Mouse (Mus musculus) frontal cortex, postnatal 36 days (tissue): ENCODE data around the gene Shb.

ENCODE experiments used
- DNase-seq, 2 experiments: peaks; one replicate each; pipeline ENCODE4 v3.0.0; 2022; ENCODE audit warnings: low spot score in 2 of 2

Shb gene

DNA sequence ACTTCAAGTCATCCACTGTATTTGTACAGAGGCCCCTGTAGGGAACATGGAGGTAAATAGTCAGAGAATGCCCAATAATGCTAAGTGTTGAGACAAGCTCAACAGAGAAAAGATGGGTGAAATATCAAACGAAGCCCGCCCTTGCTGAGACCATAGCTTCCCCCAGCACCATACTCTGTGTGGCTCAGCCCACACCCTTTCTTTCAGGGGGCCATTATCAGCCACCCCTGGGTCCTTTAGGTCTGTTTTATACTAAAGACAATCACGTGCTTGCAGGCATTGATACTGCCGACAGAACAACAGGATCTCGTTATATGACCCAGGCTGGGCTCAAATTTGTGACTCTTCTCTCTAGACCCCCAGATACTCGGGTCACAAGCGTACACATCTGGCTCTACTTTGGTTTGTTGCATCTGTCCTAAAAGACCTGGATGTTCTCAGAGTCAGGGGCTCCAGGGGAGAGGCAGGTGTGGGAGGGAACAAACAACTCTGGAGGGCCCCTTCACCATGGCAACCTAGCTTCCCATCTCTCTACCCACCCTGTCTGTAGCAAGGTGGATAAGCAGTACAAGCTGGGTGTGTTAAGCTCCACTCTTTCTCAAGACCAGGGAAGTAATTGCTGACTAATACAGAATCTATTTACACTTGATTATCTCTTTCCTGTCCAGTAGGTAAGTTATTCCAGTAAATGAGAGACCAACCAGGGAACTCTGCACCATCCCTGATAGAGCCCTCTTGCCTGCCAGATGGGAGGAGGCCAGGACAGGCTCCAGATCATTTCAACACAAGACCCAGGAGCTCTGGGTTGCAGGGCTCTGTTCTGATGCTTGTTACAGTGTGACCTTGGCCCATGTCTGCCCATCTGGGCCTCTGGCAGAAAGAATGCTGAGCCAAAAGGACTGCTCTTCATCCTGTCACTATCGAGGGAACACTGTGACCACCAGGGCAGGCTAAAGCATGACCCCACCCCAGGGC is 48.7 kb downstream of the Shb start:
- no peak for DNase-seq

DNA sequence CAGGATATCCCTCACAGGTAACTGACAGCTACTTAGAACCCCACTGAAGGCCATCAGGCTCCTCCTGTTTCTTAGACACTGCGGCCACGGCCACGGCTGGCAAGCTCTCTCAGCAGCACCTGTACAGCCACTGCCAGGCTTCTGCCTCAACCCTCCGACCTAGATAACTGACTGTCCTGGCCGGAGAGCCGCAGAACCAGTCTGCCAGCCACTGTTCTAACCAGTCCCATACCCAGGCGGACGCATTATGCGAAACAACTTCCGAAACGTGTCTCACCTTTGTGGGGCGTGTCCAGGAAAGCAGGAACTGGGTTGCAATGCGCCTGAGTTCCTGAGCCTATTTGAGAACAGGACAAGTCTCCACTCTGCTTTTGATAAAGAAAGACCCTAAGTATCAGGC is 50.0 kb downstream of the Shb start:
- DNase-seq: no peak

DNA sequence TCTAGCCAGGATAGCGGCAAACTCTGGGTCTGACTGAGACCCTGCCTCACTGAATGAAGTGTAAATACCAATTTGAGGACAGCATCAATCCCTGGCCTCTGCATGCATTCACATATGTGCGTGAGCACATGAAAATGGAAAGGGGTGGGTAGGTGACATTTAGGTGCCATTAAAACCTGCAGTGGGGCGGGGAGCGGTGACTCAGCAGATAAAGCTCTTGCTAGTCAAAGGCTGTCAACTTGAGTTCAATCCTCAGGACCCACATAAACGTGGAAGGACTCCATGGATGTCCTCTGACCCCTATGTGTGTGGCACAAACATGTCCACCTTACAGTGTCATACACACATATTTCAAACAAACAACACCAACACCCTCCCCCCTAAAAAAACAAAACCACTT is 50.8 kb downstream of the Shb start:
- DNase-seq: no peak

DNA sequence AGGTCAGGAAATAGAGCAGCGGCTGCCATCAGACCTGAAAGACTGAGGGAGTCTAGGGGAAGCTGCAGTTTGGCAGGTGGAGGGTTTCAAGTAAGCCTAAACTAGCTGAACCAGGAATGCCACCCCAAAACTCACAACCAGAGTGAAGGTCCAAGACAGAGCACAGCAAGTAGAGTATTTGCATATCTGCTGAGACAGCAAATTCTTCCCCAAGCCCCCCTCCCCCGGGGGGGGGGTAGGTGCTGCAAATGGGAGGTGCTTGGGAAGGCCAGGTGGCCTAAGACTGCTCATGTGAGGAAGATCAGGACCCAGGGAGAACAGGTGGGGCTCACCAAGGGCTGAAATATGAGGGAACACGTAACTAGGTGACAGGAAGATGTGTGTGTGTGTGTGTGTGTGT is 51.7 kb downstream of the Shb start:
- DNase-seq: no peak

DNA sequence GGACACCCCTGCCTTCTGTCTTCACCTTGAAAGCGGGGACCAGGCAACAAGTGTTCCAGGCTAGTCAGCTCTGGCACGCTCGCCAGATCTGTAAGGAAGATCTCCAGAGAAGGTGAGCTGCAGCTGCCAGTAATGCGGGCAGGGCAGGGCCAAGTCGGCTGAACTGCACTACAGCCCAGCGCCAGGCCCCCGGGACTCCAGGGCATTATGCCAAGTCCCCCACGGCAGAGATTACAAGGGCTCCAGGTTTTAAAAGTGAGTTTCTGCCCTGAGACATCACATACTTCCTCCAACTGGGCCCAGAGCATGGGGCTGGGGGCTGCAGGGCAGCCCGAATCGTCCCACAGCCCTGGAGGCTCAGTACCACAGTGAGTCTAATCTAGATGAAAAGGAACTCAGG is 52.8 kb downstream of the Shb start:
- DNase-seq: no peak

DNA sequence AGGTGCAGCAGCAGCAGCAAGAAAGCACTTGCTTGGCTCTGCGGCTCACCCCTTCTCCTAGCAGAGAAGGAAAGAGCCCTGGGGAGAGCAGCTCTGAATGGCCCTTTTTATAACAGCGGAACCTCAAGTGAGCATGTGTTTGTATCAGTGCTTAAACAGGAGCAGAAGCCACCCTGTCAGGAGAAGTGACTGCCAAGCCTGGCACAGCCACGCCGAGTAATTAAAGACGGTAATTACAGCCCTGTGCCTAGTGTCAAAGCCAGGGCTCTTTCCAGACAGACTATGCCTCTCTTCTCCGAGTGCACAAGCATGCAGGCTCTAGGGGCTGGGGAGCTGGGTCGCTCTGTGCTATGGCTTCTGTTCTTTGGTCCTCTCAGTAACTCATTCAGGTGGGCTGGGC is 54.1 kb downstream of the Shb start:
- peak in 1 of 2 experiments; percentile 58 for DNase-seq

DNA sequence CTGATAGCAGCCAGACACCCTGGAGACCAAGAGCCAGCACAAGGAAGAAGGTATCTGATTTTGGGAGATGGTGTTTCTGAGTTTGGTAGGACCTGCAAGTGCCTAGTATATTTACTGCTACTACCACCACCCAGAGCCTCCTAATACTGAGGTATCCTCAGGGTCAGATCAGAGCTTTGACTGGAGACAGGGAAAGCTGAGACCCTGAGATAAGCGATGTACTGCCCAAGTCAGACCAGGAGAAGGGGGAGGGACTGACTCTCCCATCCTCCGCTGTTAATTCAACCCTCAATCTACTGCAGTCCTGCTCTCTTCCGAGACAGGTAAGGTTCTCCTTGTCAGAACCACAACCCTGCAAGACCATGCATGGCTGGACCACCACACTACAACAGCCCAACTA is 55.2 kb downstream of the Shb start:
- DNase-seq: no peak

DNA sequence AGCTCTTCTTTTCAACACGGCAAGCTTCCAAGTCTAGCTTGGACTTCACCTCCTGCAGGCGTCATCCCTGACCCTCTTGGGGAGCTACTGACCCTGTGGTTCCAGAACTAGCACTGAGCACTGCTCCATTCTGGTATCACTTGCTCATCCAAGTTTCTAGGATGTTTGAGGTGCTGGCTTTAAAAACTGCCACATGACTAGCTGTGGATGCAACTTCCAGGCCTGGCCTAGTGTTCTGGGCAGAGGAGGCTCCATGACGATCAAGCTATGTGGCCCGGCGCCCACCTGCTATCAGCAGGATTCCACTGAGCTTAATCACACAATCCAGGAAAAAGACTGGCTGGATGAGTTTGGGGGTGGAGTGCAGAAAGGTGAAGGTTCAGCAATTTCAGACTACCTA is 57.4 kb downstream of the Shb start:
- DNase-seq: no peak

DNA sequence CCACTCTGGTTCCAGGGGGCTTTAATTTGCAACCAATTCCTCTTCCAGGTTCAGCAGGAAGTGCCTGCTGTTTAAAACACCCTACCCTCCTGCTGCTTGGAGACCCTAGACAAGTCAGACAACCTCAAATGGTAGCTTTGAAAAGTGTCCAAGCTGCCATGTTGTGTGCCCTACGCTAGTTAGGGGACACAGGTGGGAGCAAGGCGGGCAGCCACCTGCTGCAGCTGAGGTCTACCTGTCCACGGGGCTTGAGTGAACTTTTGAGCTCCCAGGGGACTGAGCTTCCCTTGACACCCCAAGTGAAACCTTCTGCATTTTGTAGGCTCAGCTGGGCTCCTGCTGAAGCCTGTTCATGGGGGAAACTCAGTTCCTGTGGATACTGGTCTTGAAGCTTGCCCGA is 58.1 kb downstream of the Shb start:
- no peak for DNase-seq

DNA sequence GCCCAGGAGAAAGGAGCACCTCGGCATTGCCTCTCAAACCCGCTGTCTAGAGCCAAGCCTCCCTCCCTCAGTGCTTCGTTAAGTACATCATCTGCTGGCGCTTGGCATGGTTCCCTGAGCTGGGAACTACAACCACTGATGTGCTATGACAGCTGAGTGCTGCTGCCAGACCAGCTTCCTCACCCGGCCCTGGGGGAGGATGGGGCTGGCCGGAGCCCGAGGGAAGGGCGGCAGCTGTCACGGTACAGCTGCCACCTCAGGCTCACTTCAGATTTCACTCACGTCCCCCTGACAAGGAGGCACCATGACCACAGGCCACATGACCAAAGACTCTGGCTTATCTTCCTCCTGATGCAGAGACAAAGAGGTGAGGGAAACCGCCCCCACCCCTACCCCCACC is 59.1 kb downstream of the Shb start:
- peak; percentile 79 to 85 for DNase-seq

DNA sequence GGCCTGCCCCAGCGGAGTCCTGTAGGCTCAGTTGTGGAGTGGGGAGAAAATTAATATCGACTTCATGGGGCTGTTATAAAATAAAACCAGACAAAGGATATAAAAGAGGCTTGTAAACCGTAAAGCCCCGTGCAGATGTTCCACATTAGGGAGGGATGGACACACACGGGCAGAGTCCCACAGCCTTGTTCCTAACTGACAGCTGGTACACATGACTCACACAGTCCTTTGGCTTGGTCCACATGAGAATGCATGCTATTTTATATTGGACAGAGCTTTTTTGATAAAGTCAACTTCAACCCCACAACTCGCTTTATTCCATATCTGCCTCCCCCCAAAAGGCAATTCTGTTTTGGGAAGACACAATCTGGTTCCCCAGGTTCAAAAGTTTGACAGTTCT is 59.6 kb downstream of the Shb start:
- no peak for DNase-seq

DNA sequence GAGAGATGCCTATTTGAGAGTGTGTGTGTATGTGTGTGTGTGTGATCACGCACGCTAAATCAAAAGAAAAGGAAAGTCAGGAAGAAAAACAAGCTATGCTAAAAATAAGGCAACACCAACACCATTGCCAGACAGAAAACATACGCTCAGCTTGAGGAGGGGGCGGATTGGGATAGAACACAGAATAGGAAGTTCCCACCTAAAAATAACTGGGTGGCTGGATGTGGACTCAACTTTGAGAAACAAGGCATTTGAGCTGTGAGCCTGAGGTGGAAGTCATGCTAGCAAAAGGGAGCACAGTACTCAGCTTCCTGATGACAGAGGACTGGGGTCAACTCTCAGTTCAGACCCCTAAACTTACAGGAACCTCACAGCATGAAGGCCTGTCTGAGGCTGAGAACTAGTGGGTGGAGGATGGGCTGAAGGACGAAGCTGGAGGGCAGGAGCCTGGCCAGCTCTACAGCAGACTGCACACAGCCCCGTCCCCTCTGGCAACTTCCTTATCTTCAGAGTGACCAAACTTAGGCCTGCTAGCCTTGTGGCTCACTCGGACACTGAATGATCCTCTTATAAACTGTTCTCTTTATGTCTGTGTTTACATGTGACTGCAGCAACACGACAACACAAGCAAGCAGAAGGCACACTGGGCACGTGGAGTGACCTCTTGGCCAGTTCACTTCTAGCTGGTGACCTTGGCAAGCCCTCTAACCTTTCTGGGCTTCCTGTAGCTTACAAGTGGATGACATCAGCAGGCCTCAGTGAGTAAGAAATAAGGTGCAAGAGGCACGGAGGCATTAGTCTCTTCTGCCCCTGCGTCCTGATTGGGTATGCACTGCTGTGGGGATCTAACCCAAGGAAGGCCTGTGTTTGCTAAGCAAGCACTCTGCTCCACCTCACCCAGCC is 60.4 kb downstream of the Shb start:
- peak; percentile 51 to 72 for DNase-seq

DNA sequence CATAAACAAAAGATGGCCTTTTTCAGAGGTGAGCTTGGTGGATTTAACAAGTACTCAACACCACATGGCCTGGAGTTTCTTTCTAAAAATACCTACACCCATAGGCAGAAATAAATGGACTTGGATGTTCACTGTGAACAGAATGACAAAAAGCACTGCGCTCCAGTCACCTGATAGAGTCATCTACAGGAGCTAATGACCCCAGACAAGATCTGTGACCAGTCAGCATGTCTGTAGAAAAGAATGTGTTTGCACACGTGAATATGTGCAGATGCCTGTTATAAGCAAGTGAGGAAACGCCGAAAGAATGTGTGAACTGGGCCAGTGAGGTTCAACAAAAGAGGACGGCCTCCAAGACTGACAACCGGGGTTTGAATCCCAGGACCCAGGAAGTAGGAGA is 63.2 kb downstream of the Shb start:
- no peak for DNase-seq

DNA sequence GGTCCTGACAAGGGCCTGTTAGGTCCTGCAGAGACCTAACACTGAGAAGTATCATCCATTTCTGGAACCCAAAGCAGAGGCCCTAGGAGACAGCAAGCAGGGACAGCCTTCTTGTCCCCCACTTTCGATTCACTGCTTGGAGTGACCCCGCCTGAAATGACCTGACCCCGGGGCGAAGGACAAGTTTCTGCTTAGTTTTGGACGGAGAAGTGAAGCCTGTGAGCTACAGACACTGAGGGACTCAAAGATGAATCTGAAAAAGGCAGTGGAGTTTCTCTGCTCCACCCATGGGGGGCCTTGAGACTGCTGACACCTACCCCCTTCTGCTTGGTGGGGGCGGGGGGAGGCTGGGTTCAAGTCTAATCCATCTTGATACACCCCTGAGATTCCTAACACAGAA is 63.8 kb downstream of the Shb start:
- no peak for DNase-seq

DNA sequence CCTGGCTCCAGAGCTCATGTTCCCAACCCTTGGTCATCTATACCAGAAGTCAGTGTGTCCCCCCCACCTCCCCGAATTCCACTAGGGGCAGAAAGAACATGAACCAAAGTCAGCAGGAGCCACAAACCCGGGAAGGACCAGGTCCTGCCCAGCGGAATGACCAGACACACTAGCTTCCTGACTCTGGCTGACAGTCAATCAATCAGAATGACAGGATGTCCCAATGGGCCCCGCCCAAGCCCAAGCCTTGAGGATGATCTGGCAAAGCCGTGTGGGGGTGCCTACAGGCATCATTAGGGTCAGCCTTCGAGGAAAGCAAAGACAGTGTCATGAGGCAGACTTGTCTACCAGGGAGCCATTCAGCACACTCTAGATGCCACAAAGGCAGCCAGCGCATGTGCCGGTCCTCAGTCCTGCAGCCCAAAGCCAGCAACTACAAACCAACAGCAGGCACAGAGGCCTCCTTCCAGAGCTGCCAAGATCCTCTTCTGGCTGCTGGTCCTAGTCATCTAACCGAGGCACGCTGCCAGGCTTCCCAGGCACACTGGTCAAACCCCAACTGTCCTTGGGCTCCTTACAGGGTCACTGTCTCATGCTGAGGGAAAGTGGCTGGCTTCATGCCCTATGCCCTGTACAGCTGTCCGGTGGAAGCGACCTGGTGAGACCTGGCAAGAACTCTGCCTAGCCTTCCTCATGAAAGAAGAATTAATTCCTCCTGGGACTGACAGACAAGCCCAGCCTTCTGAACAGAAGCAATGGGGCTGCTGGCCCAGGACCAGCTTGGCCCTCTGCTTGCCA is 65.0 kb downstream of the Shb start:
- no peak for DNase-seq

DNA sequence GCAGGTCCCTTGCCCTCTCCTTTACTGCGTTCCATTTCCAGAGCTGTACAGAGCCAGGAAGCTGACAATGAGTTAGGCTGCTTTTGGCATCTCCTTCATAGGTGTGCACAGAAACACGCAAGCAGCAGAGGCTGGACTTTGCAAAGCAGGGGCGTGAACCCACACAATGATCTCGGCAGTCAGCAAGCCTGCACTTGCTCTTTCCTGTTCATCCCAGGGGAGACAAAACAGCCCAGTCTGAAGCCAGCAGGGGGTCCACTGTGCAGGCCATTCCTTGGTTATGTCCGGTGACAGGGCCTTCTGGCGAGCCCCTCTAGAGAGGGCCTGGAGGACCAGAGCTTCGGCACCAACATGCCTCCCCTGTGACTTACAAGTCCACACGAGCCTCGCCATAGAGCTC is 67.3 kb downstream of the Shb start:
- DNase-seq: no peak

DNA sequence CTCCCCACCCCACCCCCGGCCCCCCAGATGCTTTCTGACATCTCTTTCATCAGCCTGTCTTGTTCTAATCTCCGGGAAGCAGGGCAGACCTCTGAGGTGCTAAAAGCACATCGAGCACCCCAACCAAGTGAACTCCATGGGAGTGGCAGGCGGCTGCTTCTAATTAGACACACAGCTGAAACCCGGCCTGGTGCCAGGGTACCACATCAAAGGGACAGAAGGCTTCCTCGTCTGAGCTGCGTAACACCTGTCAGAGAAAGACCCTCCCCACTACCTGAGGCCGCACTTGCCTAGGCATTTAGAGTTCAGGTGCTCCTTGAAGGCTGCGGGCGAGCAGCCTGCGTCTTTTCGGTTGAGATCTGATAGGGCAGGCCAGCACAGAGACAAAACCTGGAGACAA is 67.7 kb downstream of the Shb start:
- DNase-seq: no peak

DNA sequence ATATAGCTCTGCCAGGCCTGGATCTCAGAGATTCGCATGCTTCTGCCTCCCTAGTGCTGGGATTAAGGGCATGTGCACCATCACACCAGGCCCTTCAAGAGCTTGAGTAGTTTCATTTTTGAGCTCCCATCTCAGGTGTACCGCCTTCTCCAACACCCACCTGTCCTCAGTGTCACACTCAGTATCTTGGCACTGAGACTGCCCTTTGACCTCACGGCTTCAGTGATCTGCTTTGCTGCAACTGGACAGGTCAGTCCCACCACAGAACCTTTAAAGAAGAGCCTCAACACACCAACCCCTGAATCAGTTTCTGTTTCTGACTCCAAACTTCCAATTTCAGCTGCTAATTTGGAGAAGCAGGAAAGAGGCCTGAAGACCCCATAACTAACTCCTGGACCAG is 68.1 kb downstream of the Shb start:
- DNase-seq: no peak

DNA sequence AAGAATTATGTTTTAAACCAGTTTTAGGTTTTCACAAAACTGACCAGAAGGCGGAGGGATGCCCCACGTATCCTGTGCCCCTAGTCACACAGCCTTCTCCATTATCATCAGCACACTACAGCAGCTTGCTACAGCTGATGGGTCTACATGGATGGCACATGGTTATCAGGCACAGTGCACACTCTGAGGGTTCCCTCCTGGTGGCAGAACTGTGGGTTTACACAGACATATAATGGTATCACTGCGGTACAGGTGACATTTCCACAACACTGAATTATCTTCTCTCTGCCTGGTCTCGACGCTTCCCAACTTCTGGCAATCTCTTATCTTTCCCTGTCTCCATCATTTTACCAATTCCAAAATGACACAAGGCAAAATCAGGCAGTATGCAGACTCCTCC is 69.6 kb downstream of the Shb start:
- DNase-seq: no peak

DNA sequence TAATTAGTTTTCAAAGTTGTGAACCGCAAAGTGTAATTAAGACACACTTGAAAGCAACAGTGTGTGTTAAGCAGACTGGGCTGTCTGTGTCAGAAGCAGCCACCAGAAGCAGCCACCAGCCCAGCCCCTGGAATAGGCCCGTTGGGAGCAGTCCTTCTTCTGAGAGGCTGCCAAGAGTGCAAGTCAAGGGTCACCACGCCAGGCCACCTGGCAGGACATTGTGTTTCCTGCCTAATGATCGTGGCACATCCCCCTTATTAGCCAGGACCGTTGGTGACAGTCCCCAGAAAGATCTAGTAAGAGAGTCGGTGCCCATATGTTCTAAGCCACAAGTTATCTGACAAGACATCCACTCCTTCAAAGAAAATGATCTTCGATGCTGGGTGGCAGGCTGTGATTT is 70.6 kb downstream of the Shb start:
- no peak for DNase-seq

DNA sequence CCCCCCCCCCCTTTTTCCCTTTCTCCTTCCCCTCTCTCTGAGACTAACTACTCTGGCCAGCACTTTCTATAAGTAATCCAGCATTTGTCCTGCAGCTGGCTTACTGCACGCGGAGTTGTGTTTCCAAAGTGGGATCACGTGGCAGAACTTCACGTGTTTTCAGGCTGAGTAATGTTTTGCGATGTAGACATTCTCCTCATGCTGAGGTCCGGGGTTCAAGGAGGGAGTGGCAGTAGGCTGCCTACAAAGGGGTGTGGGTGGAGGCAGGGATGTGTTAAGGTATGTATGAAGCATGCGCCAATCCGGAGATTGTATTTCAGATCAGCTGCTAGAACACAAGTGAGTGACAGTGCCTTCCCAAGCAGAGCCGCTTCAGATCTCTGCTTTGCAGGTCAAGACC is 72.9 kb downstream of the Shb start:
- no peak for DNase-seq

DNA sequence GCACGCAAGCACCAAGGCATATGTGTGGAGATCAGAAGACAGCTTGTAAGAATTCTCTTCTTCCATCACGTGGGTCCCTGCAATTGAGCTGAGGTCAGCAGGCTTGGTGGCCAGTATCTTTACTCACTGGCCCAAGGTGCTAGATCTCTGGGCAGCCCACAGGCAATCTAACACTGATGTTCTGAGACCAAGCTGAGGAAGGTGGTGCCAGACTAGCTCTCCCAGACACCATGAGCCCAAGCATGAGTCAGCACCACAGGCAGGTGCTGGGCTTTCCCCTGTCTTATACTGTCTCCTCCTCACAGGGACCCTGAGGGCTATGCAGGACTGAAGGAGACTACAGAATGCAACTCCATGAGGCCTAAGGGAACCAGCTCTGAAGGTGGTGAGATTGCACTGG is 74.7 kb downstream of the Shb start:
- no peak for DNase-seq
